Mouse (Mus musculus): ENCODE data around the gene Nphp4. TPM values are rescaled to one million over a fixed set of nuclear protein-coding genes. Genes with fewer than 3 reads are reported as not detected.

Nphp4 gene
- total RNA-seq, 1 experiment = 2.5 TPM

DNA sequence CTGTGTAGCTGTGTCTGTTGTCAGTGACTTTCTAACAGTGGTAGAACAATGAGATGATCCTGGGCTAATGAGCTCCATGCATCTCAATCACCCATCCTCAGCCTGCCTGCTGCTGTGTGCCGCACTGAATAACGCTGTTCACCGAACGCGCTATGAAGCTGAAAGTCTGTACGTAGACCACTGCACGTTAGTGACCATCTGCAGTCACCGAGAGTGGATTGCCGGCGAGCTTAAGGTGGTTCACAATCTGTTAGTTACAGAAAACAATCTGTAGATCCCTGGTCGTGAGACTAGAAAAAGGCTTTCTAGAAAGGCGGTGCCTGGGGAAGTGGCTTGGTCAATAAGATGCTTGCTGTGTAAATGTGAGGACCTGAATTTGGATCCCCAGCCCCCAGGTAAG is 22.4 kb upstream of the Nphp4 start:
- Histone ChIP-seq H3K4me1 (ENCODE audit: control insufficient read depth in 2 of 2, insufficient read depth in 2 of 2, low read length in 2 of 2, poor library complexity in 1 of 2) (no peaks in the 10 kb centered on the region), H3K4me3 (ENCODE audit: insufficient read depth in 1 of 2, low read depth in 1 of 2, low read length in 2 of 2, poor library complexity in 1 of 2, severe bottlenecking in 1 of 2) (no peak overlapping the region), H3K36me3 (ENCODE audit: control insufficient read depth, insufficient read depth, low read length, poor library complexity, severe bottlenecking) (no peaks in the 10 kb centered on the region), H3K27ac (ENCODE audit: insufficient read depth, low read depth, low read length, poor library complexity, severe bottlenecking) (no peak overlapping the region), H3K9ac (ENCODE audit: insufficient read depth, low read depth, low read length, poor library complexity, severe bottlenecking) (no peak overlapping the region), H3K9me3 (ENCODE audit: control insufficient read depth, insufficient read depth, low read depth, low read length) (no peaks in the 10 kb centered on the region)
- DNase-seq (ENCODE audit: low read depth, low spot score) = no peak
- in situ Hi-C loops (cut with MboI; ENCODE audit: low sequenced_read_pairs in 2 of 2, unreplicated experiment in 2 of 2) = no loop called here
- TF ChIP-seq CHD2 (IDR thresholded peaks at IDR 0.05; ENCODE audit: low read depth, low read length) = no peak
- no peak for TF ChIP-seq ZC3H11A (IDR thresholded peaks at IDR 0.05; ENCODE audit: borderline replicate concordance, low read depth, low read length)
- no peak for TF ChIP-seq HCFC1 (IDR thresholded peaks at IDR 0.05; ENCODE audit: borderline replicate concordance, insufficient read depth, low read length)
- no peak for TF ChIP-seq ZNF384 (IDR thresholded peaks at IDR 0.05; ENCODE audit: low read depth, low read length)
- TF ChIP-seq MAFK (IDR thresholded peaks at IDR 0.05; ENCODE audit: insufficient read depth, low read depth, low read length) = no peak

DNA sequence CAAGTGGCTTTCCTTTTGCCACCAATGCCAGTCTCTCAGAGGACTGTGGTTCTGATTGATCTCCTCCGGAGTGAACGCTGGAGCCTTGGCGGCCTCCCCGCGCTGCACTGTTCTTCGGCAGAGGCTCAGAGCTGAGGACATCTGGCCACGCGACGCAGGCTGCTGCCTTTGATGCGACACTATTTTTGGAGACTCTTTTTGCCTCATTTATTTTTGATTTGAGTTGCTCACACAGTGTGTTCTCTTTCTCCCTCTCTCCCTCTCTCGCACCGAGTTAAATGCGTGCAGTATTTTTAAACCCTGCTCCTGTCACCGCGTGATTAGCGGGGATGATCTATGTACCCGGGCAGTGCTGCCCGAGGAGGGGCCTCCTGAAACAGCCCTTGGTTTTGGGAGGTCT is 19.9 kb upstream of the Nphp4 start:
- no peaks in the 10 kb centered on the region for H3K36me3 ChIP-seq (ENCODE audit: control insufficient read depth, insufficient read depth, low read length, poor library complexity, severe bottlenecking)
- DNase-seq (ENCODE audit: low read depth, low spot score) = no peak
- in situ Hi-C loops (cut with MboI; ENCODE audit: low sequenced_read_pairs in 2 of 2, unreplicated experiment in 2 of 2) = no loop called here
- H3K4me1 ChIP-seq (ENCODE audit: control insufficient read depth in 2 of 2, insufficient read depth in 2 of 2, low read length in 2 of 2, poor library complexity in 1 of 2) = no peaks in the 10 kb centered on the region
- no peaks in the 10 kb centered on the region for H3K9me3 ChIP-seq (ENCODE audit: control insufficient read depth, insufficient read depth, low read depth, low read length)
- no peak overlapping the region for H3K27ac ChIP-seq (ENCODE audit: insufficient read depth, low read depth, low read length, poor library complexity, severe bottlenecking)
- H3K9ac ChIP-seq (ENCODE audit: insufficient read depth, low read depth, low read length, poor library complexity, severe bottlenecking) = no peak overlapping the region
- TF ChIP-seq MAFK (IDR thresholded peaks at IDR 0.05; ENCODE audit: insufficient read depth, low read depth, low read length) (no peak), ZNF384 (IDR thresholded peaks at IDR 0.05; ENCODE audit: low read depth, low read length) (no peak), HCFC1 (IDR thresholded peaks at IDR 0.05; ENCODE audit: borderline replicate concordance, insufficient read depth, low read length) (no peak), ZC3H11A (IDR thresholded peaks at IDR 0.05; ENCODE audit: borderline replicate concordance, low read depth, low read length) (no peak), CHD2 (IDR thresholded peaks at IDR 0.05; ENCODE audit: low read depth, low read length) (no peak)
- H3K4me3 ChIP-seq (ENCODE audit: insufficient read depth in 1 of 2, low read depth in 1 of 2, low read length in 2 of 2, poor library complexity in 1 of 2, severe bottlenecking in 1 of 2) = no peak overlapping the region

DNA sequence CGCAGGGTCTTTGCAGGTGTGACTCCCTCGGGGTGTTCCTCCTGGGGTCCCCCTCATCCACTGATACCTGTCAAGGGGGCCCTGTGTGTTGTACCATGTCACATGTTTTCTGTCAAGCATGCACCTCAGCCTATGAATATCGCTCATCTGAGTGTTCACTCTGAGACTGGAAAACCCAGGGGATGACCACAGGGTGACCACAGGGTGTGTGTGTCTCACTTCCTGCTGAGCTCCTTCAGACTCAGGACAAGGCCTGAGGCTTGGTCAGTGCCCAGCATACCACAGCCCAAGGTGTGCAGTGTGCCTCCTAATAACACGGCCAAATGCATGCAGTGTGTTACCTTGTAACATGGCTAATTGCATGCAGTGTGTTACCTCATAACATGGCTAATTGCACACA is 18.8 kb upstream of the Nphp4 start:
- in situ Hi-C loops (cut with MboI; ENCODE audit: low sequenced_read_pairs in 2 of 2, unreplicated experiment in 2 of 2) = no loop called here
- Histone ChIP-seq H3K27ac (ENCODE audit: insufficient read depth, low read depth, low read length, poor library complexity, severe bottlenecking) (no peak overlapping the region), H3K4me3 (ENCODE audit: insufficient read depth in 1 of 2, low read depth in 1 of 2, low read length in 2 of 2, poor library complexity in 1 of 2, severe bottlenecking in 1 of 2) (no peak overlapping the region), H3K9ac (ENCODE audit: insufficient read depth, low read depth, low read length, poor library complexity, severe bottlenecking) (no peak overlapping the region), H3K4me1 (ENCODE audit: control insufficient read depth in 2 of 2, insufficient read depth in 2 of 2, low read length in 2 of 2, poor library complexity in 1 of 2) (no peaks in the 10 kb centered on the region), H3K36me3 (ENCODE audit: control insufficient read depth, insufficient read depth, low read length, poor library complexity, severe bottlenecking) (no peaks in the 10 kb centered on the region), H3K9me3 (ENCODE audit: control insufficient read depth, insufficient read depth, low read depth, low read length) (no peaks in the 10 kb centered on the region)
- DNase-seq (ENCODE audit: low read depth, low spot score) = no peak
- TF ChIP-seq MAFK (IDR thresholded peaks at IDR 0.05; ENCODE audit: insufficient read depth, low read depth, low read length) (no peak), CHD2 (IDR thresholded peaks at IDR 0.05; ENCODE audit: low read depth, low read length) (no peak), HCFC1 (IDR thresholded peaks at IDR 0.05; ENCODE audit: borderline replicate concordance, insufficient read depth, low read length) (no peak), ZNF384 (IDR thresholded peaks at IDR 0.05; ENCODE audit: low read depth, low read length) (no peak), ZC3H11A (IDR thresholded peaks at IDR 0.05; ENCODE audit: borderline replicate concordance, low read depth, low read length) (no peak)

DNA sequence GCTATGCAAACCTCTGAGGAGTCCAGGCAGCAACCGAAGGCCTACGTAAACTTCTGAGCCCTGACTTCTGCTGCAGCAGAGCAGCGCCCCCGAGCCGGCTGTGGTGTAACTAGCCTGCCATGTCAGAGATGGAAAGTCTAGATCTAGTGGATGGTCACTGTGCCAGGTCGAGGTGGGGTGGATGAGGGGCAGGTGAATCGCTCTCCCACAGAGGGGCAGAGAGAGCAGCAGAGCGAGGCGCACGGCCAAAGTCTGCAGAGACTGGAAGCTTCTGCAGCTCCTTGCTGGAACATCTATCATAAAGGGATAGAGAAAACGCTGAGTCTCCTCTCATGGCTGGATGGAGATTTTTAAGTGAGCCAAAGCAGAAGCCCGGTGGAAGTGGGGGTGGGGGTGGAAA is 14.0 kb upstream of the Nphp4 start:
- Histone ChIP-seq H3K9ac (ENCODE audit: insufficient read depth, low read depth, low read length, poor library complexity, severe bottlenecking) (no peak overlapping the region), H3K4me1 (ENCODE audit: control insufficient read depth in 2 of 2, insufficient read depth in 2 of 2, low read length in 2 of 2, poor library complexity in 1 of 2) (no peaks in the 10 kb centered on the region), H3K4me3 (ENCODE audit: insufficient read depth in 1 of 2, low read depth in 1 of 2, low read length in 2 of 2, poor library complexity in 1 of 2, severe bottlenecking in 1 of 2) (no peak overlapping the region), H3K9me3 (ENCODE audit: control insufficient read depth, insufficient read depth, low read depth, low read length) (no peaks in the 10 kb centered on the region), H3K36me3 (ENCODE audit: control insufficient read depth, insufficient read depth, low read length, poor library complexity, severe bottlenecking) (no peaks in the 10 kb centered on the region), H3K27ac (ENCODE audit: insufficient read depth, low read depth, low read length, poor library complexity, severe bottlenecking) (no peak overlapping the region)
- in situ Hi-C loops (cut with MboI; ENCODE audit: low sequenced_read_pairs in 2 of 2, unreplicated experiment in 2 of 2) = no loop called here
- DNase-seq (ENCODE audit: low read depth, low spot score) = no peak
- TF ChIP-seq HCFC1 (IDR thresholded peaks at IDR 0.05; ENCODE audit: borderline replicate concordance, insufficient read depth, low read length) (no peak), ZNF384 (IDR thresholded peaks at IDR 0.05; ENCODE audit: low read depth, low read length) (no peak), CHD2 (IDR thresholded peaks at IDR 0.05; ENCODE audit: low read depth, low read length) (no peak), ZC3H11A (IDR thresholded peaks at IDR 0.05; ENCODE audit: borderline replicate concordance, low read depth, low read length) (no peak), MAFK (IDR thresholded peaks at IDR 0.05; ENCODE audit: insufficient read depth, low read depth, low read length) (no peak)

DNA sequence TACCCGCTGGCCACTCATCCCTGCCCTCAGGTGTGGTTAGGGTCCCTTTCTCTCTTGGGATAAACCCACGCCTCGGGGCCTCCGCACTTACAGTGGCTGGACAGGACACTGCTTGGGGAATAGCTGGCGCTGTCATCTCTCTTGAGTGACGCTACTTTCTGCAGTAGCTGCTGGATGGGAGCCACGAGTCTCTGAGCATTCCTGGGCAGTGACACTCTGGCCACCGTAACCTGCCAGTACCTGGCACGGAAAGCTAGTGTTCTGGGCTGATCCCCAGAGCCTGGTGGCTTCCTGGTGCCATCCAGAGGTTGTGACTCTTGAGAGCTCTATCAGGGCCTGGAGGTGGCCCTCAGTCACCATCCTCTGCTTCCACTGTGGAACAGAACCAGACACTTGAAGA is 13.4 kb upstream of the Nphp4 start:
- H3K36me3 ChIP-seq (ENCODE audit: control insufficient read depth, insufficient read depth, low read length, poor library complexity, severe bottlenecking) = no peaks in the 10 kb centered on the region
- DNase-seq (ENCODE audit: low read depth, low spot score) = no peak
- no peaks in the 10 kb centered on the region for H3K9me3 ChIP-seq (ENCODE audit: control insufficient read depth, insufficient read depth, low read depth, low read length)
- no peak overlapping the region for H3K9ac ChIP-seq (ENCODE audit: insufficient read depth, low read depth, low read length, poor library complexity, severe bottlenecking)
- H3K27ac ChIP-seq (ENCODE audit: insufficient read depth, low read depth, low read length, poor library complexity, severe bottlenecking) = no peak overlapping the region
- in situ Hi-C loops (cut with MboI; ENCODE audit: low sequenced_read_pairs in 2 of 2, unreplicated experiment in 2 of 2) = no loop called here
- no peaks in the 10 kb centered on the region for H3K4me1 ChIP-seq (ENCODE audit: control insufficient read depth in 2 of 2, insufficient read depth in 2 of 2, low read length in 2 of 2, poor library complexity in 1 of 2)
- TF ChIP-seq CHD2 (IDR thresholded peaks at IDR 0.05; ENCODE audit: low read depth, low read length) (no peak), MAFK (IDR thresholded peaks at IDR 0.05; ENCODE audit: insufficient read depth, low read depth, low read length) (no peak), ZNF384 (IDR thresholded peaks at IDR 0.05; ENCODE audit: low read depth, low read length) (no peak), ZC3H11A (IDR thresholded peaks at IDR 0.05; ENCODE audit: borderline replicate concordance, low read depth, low read length) (no peak), HCFC1 (IDR thresholded peaks at IDR 0.05; ENCODE audit: borderline replicate concordance, insufficient read depth, low read length) (no peak)
- no peak overlapping the region for H3K4me3 ChIP-seq (ENCODE audit: insufficient read depth in 1 of 2, low read depth in 1 of 2, low read length in 2 of 2, poor library complexity in 1 of 2, severe bottlenecking in 1 of 2)
